9 mouse cellular contexts compared by ENCODE assay signal in the genomic region with DNA sequence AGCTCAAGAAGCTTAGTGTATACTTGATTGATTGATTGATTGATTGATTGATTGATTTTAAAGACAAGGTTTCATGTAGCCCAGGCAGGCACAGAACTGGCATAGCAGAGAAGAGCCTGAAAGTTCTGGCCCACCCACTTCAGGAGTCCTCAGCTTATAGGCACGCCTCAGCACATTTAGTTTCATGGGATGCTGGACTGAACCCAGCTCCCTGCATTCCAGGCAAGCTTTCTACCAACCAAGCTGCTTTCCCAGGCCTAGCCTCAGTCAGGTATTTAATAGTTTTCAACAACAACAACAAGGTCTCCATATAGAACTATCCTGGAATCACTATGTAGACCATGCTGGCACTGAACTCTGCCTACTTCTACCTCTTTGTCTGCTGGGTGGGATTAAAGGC. TPM values are rescaled to one million over a fixed set of nuclear protein-coding genes. Genes with fewer than 3 reads are reported as not detected.
DNase-seq lines count a peak whose midpoint lies in the region; ATAC-seq and TF ChIP-seq lines count a peak whose summit lies in the region.
"Had no signal": no experiment of that assay in that cellular context is flagged by ENCODE, and none has a peak within 500 bp of the region (broad histone marks: within the 10 kb centered on the region; RNA-seq: fewer than 3 reads in every experiment).

No protein-coding gene starts in this region.

- intact Hi-C loops in left cerebral cortex, postnatal 4 days (cut with DNase I): no loop called here

- peak overlapping the region; percentile 85 for H3K9ac ChIP-seq in liver, adult 2 months (ENCODE audit: low read depth, low read length)
- peak overlapping the region; percentile 37; the same call in 1 of the 2 replicates for H3K9ac ChIP-seq in embryonic facial prominence, embryonic 11.5 days (replicated peaks; ENCODE audit: low read length)
- peak overlapping the region; percentile 5; the same call in 1 of the 2 replicates for H3K9ac ChIP-seq in intestine, postnatal 0 days (ENCODE audit: low read depth, low read length)
- no peak overlapping the region for H3K9ac ChIP-seq in liver, embryonic 14.5 days (replicated peaks)

- TF ChIP-seq POLR2A in liver, adult 2 months (IDR thresholded peaks at IDR 0.05; ENCODE audit: extremely low read depth, insufficient read depth, low read length): no peak
- TF ChIP-seq POLR2A in cerebellum, adult 2 months (IDR thresholded peaks at IDR 0.05; ENCODE audit: borderline replicate concordance, insufficient read depth, low read length): no peak

- no peak for TF ChIP-seq EP300 in liver, embryonic 14.5 days (IDR thresholded peaks at IDR 0.05; ENCODE audit: low read depth)

- H3K4me3 ChIP-seq in liver, adult 2 months (ENCODE audit: insufficient read depth, low read depth, low read length): peak overlapping the region; percentile 70
- H3K4me3 ChIP-seq in embryonic facial prominence, embryonic 11.5 days (ENCODE audit: low read depth, low read length): no peak overlapping the region
- peak overlapping the region; percentile 51 for H3K4me3 ChIP-seq in intestine, postnatal 0 days (ENCODE audit: low read depth, low read length)
- peak overlapping the region; percentile 53 to 63; a peak in 3 of 4 replicates for H3K4me3 ChIP-seq in liver, embryonic 14.5 days (ENCODE audit: insufficient read depth in 1 of 2, low read depth in 2 of 2, low read length in 2 of 2)
- no peak overlapping the region for H3K4me3 ChIP-seq in cerebellum, adult 2 months (replicated peaks; ENCODE audit: insufficient read depth, low read depth, low read length)
- H3K4me3 ChIP-seq in layer of hippocampus, adult 2 months: no peak overlapping the region

- TF ChIP-seq CTCF in liver, adult 2 months (IDR thresholded peaks at IDR 0.05; ENCODE audit: low read depth, low read length): no peak
- no peak for TF ChIP-seq CTCF in intestine, postnatal 0 days (IDR thresholded peaks at IDR 0.05; ENCODE audit: low read depth)
- no peak for TF ChIP-seq CTCF in liver, embryonic 14.5 days (IDR thresholded peaks at IDR 0.05; ENCODE audit: low read depth)
- TF ChIP-seq CTCF in cerebellum, adult 2 months (IDR thresholded peaks at IDR 0.05; ENCODE audit: borderline replicate concordance, insufficient read depth, low read depth, low read length): no peak
- TF ChIP-seq CTCF in layer of hippocampus, adult 2 months (conservative IDR thresholded peaks at IDR 0.05): no peak

- peaks cover 33% of the 10 kb centered on the region; the same call in 1 of the 2 replicates for H3K79me2 ChIP-seq in liver, adult 2 months (ENCODE audit: control insufficient read depth, insufficient read depth, low read length)

- peak overlapping the region; percentile 76; the same call in 1 of the 2 replicates for H3K4me2 ChIP-seq in embryonic facial prominence, embryonic 11.5 days (ENCODE audit: low read depth, low read length)
- peak overlapping the region; percentile 83 for H3K4me2 ChIP-seq in intestine, postnatal 0 days (replicated peaks; ENCODE audit: low read depth)
- H3K4me2 ChIP-seq in liver, embryonic 14.5 days (ENCODE audit: low read depth): peak overlapping the region; percentile 61

- no peaks in the 10 kb centered on the region for H3K9me3 ChIP-seq in embryonic facial prominence, embryonic 11.5 days (replicated peaks; ENCODE audit: control insufficient read depth, low read length)
- no peaks in the 10 kb centered on the region for H3K9me3 ChIP-seq in intestine, postnatal 0 days (ENCODE audit: control insufficient read depth)
- H3K9me3 ChIP-seq in liver, embryonic 14.5 days (ENCODE audit: control insufficient read depth, low read length): no peaks in the 10 kb centered on the region

- WGBS in liver, adult 2 months: 16% methylated on average over 1 of the region's 1 CpGs
- WGBS in embryonic facial prominence, embryonic 11.5 days: 81% methylated on average over 1 of the region's 1 CpGs
- WGBS in intestine, postnatal 0 days: 36% methylated on average over 1 of the region's 1 CpGs
- 46% methylated on average over 1 of the region's 1 CpGs for WGBS in liver, embryonic 14.5 days (ENCODE audit: insufficient replicate concordance)
- WGBS in cerebellum, adult 2 months: 66% methylated on average over 1 of the region's 1 CpGs

- H3K4me1 ChIP-seq in liver, adult 2 months (ENCODE audit: control insufficient read depth, insufficient read depth, low read length): peaks cover 22% of the 10 kb centered on the region
- no peaks in the 10 kb centered on the region for H3K4me1 ChIP-seq in embryonic facial prominence, embryonic 11.5 days (ENCODE audit: control insufficient read depth, insufficient read depth, low read length)
- H3K4me1 ChIP-seq in intestine, postnatal 0 days (replicated peaks; ENCODE audit: control insufficient read depth, insufficient read depth, low read length): 0 out of 2 replicates have a peak, but pooled peaks cover 4% of the 10 kb centered on the region
- H3K4me1 ChIP-seq in liver, embryonic 14.5 days (replicated peaks; ENCODE audit: control insufficient read depth in 2 of 2, insufficient read depth in 2 of 2, low read length in 1 of 2): peaks cover 6 to 17% of the 10 kb centered on the region in 2 experiments
- no peaks in the 10 kb centered on the region for H3K4me1 ChIP-seq in cerebellum, adult 2 months (ENCODE audit: control insufficient read depth, insufficient read depth, low read length)

- H3K36me3 ChIP-seq in liver, adult 2 months (ENCODE audit: control insufficient read depth, insufficient read depth, low read length): peaks cover 14% of the 10 kb centered on the region
- no peaks in the 10 kb centered on the region for H3K36me3 ChIP-seq in embryonic facial prominence, embryonic 11.5 days (replicated peaks; ENCODE audit: control insufficient read depth, insufficient read depth, low read depth, low read length)
- no peaks in the 10 kb centered on the region; the same call in 1 of the 2 replicates for H3K36me3 ChIP-seq in intestine, postnatal 0 days (ENCODE audit: control insufficient read depth, insufficient read depth)
- H3K36me3 ChIP-seq in liver, embryonic 14.5 days (replicated peaks; ENCODE audit: control insufficient read depth, insufficient read depth, low read depth): no peaks in the 10 kb centered on the region

- peak overlapping the region; percentile 94 for H3K27ac ChIP-seq in liver, adult 2 months (replicated peaks; ENCODE audit: insufficient read depth, low read depth, low read length)
- no peak overlapping the region for H3K27ac ChIP-seq in embryonic facial prominence, embryonic 11.5 days (replicated peaks; ENCODE audit: low read depth, low read length)
- H3K27ac ChIP-seq in intestine, postnatal 0 days (ENCODE audit: low read depth, low read length): peak overlapping the region; percentile 54
- no peak overlapping the region for H3K27ac ChIP-seq in liver, embryonic 14.5 days
- no peak overlapping the region for H3K27ac ChIP-seq in cerebellum, adult 2 months (ENCODE audit: insufficient read depth, low read length)
- H3K27ac ChIP-seq in layer of hippocampus, adult 2 months: no peak overlapping the region

- H3K27me3 ChIP-seq in liver, adult 2 months (ENCODE audit: control insufficient read depth, insufficient read depth, low read length): no peaks in the 10 kb centered on the region
- no peaks in the 10 kb centered on the region for H3K27me3 ChIP-seq in embryonic facial prominence, embryonic 11.5 days (ENCODE audit: control insufficient read depth, insufficient read depth, low read length)
- H3K27me3 ChIP-seq in intestine, postnatal 0 days (replicated peaks; ENCODE audit: control insufficient read depth, insufficient read depth, low read length): no peaks in the 10 kb centered on the region
- H3K27me3 ChIP-seq in liver, embryonic 14.5 days (ENCODE audit: control insufficient read depth, insufficient read depth, low read length): no peaks in the 10 kb centered on the region
- H3K27me3 ChIP-seq in cerebellum, adult 2 months (ENCODE audit: control insufficient read depth, insufficient read depth, low read length): no peaks in the 10 kb centered on the region

- ATAC-seq in embryonic facial prominence, embryonic 11.5 days (replicated peaks; ENCODE audit: insufficient number of reproducible peaks, low FRiP score, low TSS enrichment, low read depth): no peak
- no peak for ATAC-seq in intestine, postnatal 0 days
- no peak for ATAC-seq in liver, embryonic 14.5 days (ENCODE audit: insufficient read depth)

- DNase-seq in liver, adult 2 months (ENCODE audit: extremely low read depth, low read depth, low spot score): peak; percentile 65
- DNase-seq in liver: no peak
- DNase-seq in embryonic facial prominence, embryonic 11.5 days (ENCODE audit: low spot score): no peak
- no peak for DNase-seq in liver, embryonic 14.5 days (ENCODE audit: low read depth in 3 of 3, low spot score in 3 of 3)
- DNase-seq in cerebellum, adult 2 months: no peak
- no peak for DNase-seq in layer of hippocampus, adult 2 months (ENCODE audit: low spot score in 2 of 2)
- DNase-seq in left cerebral cortex, postnatal 4 days: no peak
- DNase-seq: gastrocnemius, postnatal 25 days had no signal

RNA-seq across cellular contexts. Expression of gene Shmt1, which starts 2.0 kb away (rescaled TPM):
- 162 and 214 TPM in 2 replicates for total RNA-seq in liver, adult 2 months (2014; rRNA removed)
- polyA plus RNA-seq in liver, adult 2 months (2012; rRNA removed): 239 and 306 TPM in 2 replicates
- polyA plus RNA-seq in embryonic facial prominence, embryonic 11.5 days (2014; fragmentation: Nextera tagmentation; extraction: Ambion mirVana): 59.1 and 63.0 TPM in 2 replicates
- 31.0 and 34.5 TPM in 2 replicates for polyA plus RNA-seq in intestine, postnatal 0 days (2015; fragmentation: Nextera tagmentation; extraction: Ambion mirVana)
- polyA plus RNA-seq in liver, embryonic 14.5 days (2012; rRNA removed): 22.7 and 26.9 TPM in 2 replicates
- 34.2 and 41.8 TPM in 2 replicates for polyA plus RNA-seq in liver, embryonic 14.5 days (2014; fragmentation: Nextera tagmentation; extraction: Ambion mirVana)
- polyA plus RNA-seq in cerebellum, adult 2 months (2012; rRNA removed): 3.3 and 4.5 TPM in 2 replicates
- total RNA-seq in layer of hippocampus, adult 2 months (2021): 1 to 10 TPM; 8.6 to 9.6 TPM
- 1 to 10 TPM; 4.4 to 5.5 TPM for total RNA-seq in left cerebral cortex, postnatal 4 days (2021)

RNA-seq across cellular contexts. Expression of gene Dhrs7b, which starts 20.9 kb away (rescaled TPM):
- 23.5 and 28.8 TPM in 2 replicates for total RNA-seq in liver, adult 2 months (2014; rRNA removed)
- 15.0 and 15.5 TPM in 2 replicates for polyA plus RNA-seq in liver, adult 2 months (2012; rRNA removed)
- 30.7 and 33.7 TPM in 2 replicates for polyA plus RNA-seq in embryonic facial prominence, embryonic 11.5 days (2014; fragmentation: Nextera tagmentation; extraction: Ambion mirVana)
- polyA plus RNA-seq in intestine, postnatal 0 days (2015; fragmentation: Nextera tagmentation; extraction: Ambion mirVana): 78.5 and 79.6 TPM in 2 replicates
- 7.4 and 9.2 TPM in 2 replicates for polyA plus RNA-seq in liver, embryonic 14.5 days (2012; rRNA removed)
- polyA plus RNA-seq in liver, embryonic 14.5 days (2014; fragmentation: Nextera tagmentation; extraction: Ambion mirVana): 22.3 and 24.2 TPM in 2 replicates
- 21.5 and 21.9 TPM in 2 replicates for polyA plus RNA-seq in cerebellum, adult 2 months (2012; rRNA removed)
- total RNA-seq in layer of hippocampus, adult 2 months (2021): 10 to 100 TPM; 28.3 to 29.4 TPM
- total RNA-seq in left cerebral cortex, postnatal 4 days (2021): 10 to 100 TPM; 23.5 to 23.6 TPM

RNA-seq across cellular contexts. Expression of gene Smcr8, which starts 32.2 kb away (rescaled TPM):
- total RNA-seq in liver, adult 2 months (2014; rRNA removed): 9.3 and 12.8 TPM in 2 replicates
- polyA plus RNA-seq in liver, adult 2 months (2012; rRNA removed): 6.2 and 7.7 TPM in 2 replicates
- polyA plus RNA-seq in embryonic facial prominence, embryonic 11.5 days (2014; fragmentation: Nextera tagmentation; extraction: Ambion mirVana): 8.9 and 9.9 TPM in 2 replicates
- polyA plus RNA-seq in intestine, postnatal 0 days (2015; fragmentation: Nextera tagmentation; extraction: Ambion mirVana): 4.0 and 4.4 TPM in 2 replicates
- 3.3 and 4.2 TPM in 2 replicates for polyA plus RNA-seq in liver, embryonic 14.5 days (2012; rRNA removed)
- 3.0 and 3.6 TPM in 2 replicates for polyA plus RNA-seq in liver, embryonic 14.5 days (2014; fragmentation: Nextera tagmentation; extraction: Ambion mirVana)
- polyA plus RNA-seq in cerebellum, adult 2 months (2012; rRNA removed): 16.4 and 17.5 TPM in 2 replicates
- total RNA-seq in layer of hippocampus, adult 2 months (2021): 10 to 100 TPM; 32.3 to 34.3 TPM
- total RNA-seq in left cerebral cortex, postnatal 4 days (2021): 10 to 100 TPM; 23.9 to 24.7 TPM

RNA-seq across cellular contexts. Expression of gene Top3a, which starts 32.4 kb away (rescaled TPM):
- 3.3 and 3.4 TPM in 2 replicates for total RNA-seq in liver, adult 2 months (2014; rRNA removed)
- polyA plus RNA-seq in liver, adult 2 months (2012; rRNA removed): 3.4 and 3.8 TPM in 2 replicates
- 18.5 and 20.5 TPM in 2 replicates for polyA plus RNA-seq in embryonic facial prominence, embryonic 11.5 days (2014; fragmentation: Nextera tagmentation; extraction: Ambion mirVana)
- polyA plus RNA-seq in intestine, postnatal 0 days (2015; fragmentation: Nextera tagmentation; extraction: Ambion mirVana): 3.2 and 3.7 TPM in 2 replicates
- 3.7 and 4.4 TPM in 2 replicates for polyA plus RNA-seq in liver, embryonic 14.5 days (2012; rRNA removed)
- polyA plus RNA-seq in liver, embryonic 14.5 days (2014; fragmentation: Nextera tagmentation; extraction: Ambion mirVana): 5.0 and 5.6 TPM in 2 replicates
- 6.8 and 7.2 TPM in 2 replicates for polyA plus RNA-seq in cerebellum, adult 2 months (2012; rRNA removed)
- 1 to 10 TPM; 6.6 to 8.5 TPM for total RNA-seq in layer of hippocampus, adult 2 months (2021)
- 1 to 10 TPM; 9.1 to 9.4 TPM for total RNA-seq in left cerebral cortex, postnatal 4 days (2021)

Comparison
In these comparisons a context has a peak if more than half of its experiments do, and no peak if none do; other contexts are left out.
1. H3K27ac ChIP-seq: peak in liver, adult 2 months (single experiment) and intestine, postnatal 0 days (single experiment); none in embryonic facial prominence, embryonic 11.5 days (single experiment), liver, embryonic 14.5 days (single experiment), cerebellum, adult 2 months (single experiment) and layer of hippocampus, adult 2 months (single experiment).
2. H3K4me3 ChIP-seq: peak in liver, adult 2 months (single experiment), intestine, postnatal 0 days (single experiment) and liver, embryonic 14.5 days (2 of 2); none in embryonic facial prominence, embryonic 11.5 days (single experiment), cerebellum, adult 2 months (single experiment) and layer of hippocampus, adult 2 months (single experiment).
3. Peak in every context shown above with its lines, with median percentiles within 50 percentile points of each other: H3K4me2 ChIP-seq.